Mouse (Mus musculus): ENCODE results near the gene Col16a1. TPM values are rescaled to one million over a fixed set of nuclear protein-coding genes. Genes with fewer than 3 reads are reported as not detected.

Gene Col16a1
- total RNA-seq, 2 experiments from 2014 or later: 0.52 TPM; not detected in 1

GRCm38 (mm10) chr4:130079521-130079920 lies 31.9 kb downstream of the Col16a1 start:
- ATAC-seq (replicated peaks; ENCODE audit: poor library complexity, severe bottlenecking): no peak

GRCm38 (mm10) chr4:130081345-130082190 lies 33.9 kb downstream of the Col16a1 start:
- ATAC-seq (replicated peaks; ENCODE audit: poor library complexity, severe bottlenecking): peak; percentile 54; the same call in 1 of the 2 replicates

GRCm38 (mm10) chr4:130082211-130082610 lies 34.6 kb downstream of the Col16a1 start:
- ATAC-seq (replicated peaks; ENCODE audit: poor library complexity, severe bottlenecking): no peak

- ATAC-seq (replicated peaks; ENCODE audit: poor library complexity, severe bottlenecking): no peak
Measured at GRCm38 (mm10) chr4:130084331-130084945, 36.8 kb downstream of the Col16a1 start.

- ATAC-seq (replicated peaks; ENCODE audit: poor library complexity, severe bottlenecking): no peak
Measured at GRCm38 (mm10) chr4:130085246-130085820, 37.7 kb downstream of the Col16a1 start.

GRCm38 (mm10) chr4:130087293-130087692 lies 39.7 kb downstream of the Col16a1 start:
- ATAC-seq (replicated peaks; ENCODE audit: poor library complexity, severe bottlenecking): peak; percentile 90

- ATAC-seq (replicated peaks; ENCODE audit: poor library complexity, severe bottlenecking): no peak
Measured at GRCm38 (mm10) chr4:130095137-130095536, 47.5 kb downstream of the Col16a1 start.

GRCm38 (mm10) chr4:130101183-130101582 lies 53.5 kb downstream of the Col16a1 start:
- peak; percentile 33 for ATAC-seq (replicated peaks; ENCODE audit: poor library complexity, severe bottlenecking)

- peak; percentile 73 for ATAC-seq (replicated peaks; ENCODE audit: poor library complexity, severe bottlenecking)
Measured at GRCm38 (mm10) chr4:130102111-130102651, 54.5 kb downstream of the Col16a1 start, which contains the start of gene Pef1. Gene Pef1, plus strand, starts transcription at chr4:130102558.

- ATAC-seq (replicated peaks; ENCODE audit: poor library complexity, severe bottlenecking): no peak
Measured at GRCm38 (mm10) chr4:130103632-130104031, 56.0 kb downstream of the Col16a1 start.

- ATAC-seq (replicated peaks; ENCODE audit: poor library complexity, severe bottlenecking): no peak
Measured at GRCm38 (mm10) chr4:130104584-130104983, 56.9 kb downstream of the Col16a1 start.

- ATAC-seq (replicated peaks; ENCODE audit: poor library complexity, severe bottlenecking): peak; percentile 52
Measured at GRCm38 (mm10) chr4:130107065-130107443, 59.4 kb downstream of the Col16a1 start.

GRCm38 (mm10) chr4:130107444-130108131 lies 59.9 kb downstream of the Col16a1 start:
- peak; percentile 84 for ATAC-seq (replicated peaks; ENCODE audit: poor library complexity, severe bottlenecking)

GRCm38 (mm10) chr4:130108929-130109328 lies 61.3 kb downstream of the Col16a1 start:
- ATAC-seq (replicated peaks; ENCODE audit: poor library complexity, severe bottlenecking): 0 out of 2 replicates have a peak, but pooled peaks have one; percentile 8

GRCm38 (mm10) chr4:130109666-130110065 lies 62.0 kb downstream of the Col16a1 start:
- no peak for ATAC-seq (replicated peaks; ENCODE audit: poor library complexity, severe bottlenecking)

GRCm38 (mm10) chr4:130110091-130110490 lies 62.5 kb downstream of the Col16a1 start:
- ATAC-seq (replicated peaks; ENCODE audit: poor library complexity, severe bottlenecking): no peak

GRCm38 (mm10) chr4:130112299-130112698 lies 64.7 kb downstream of the Col16a1 start:
- ATAC-seq (replicated peaks; ENCODE audit: poor library complexity, severe bottlenecking): peak; percentile 80

GRCm38 (mm10) chr4:130112732-130113131 lies 65.1 kb downstream of the Col16a1 start:
- peak; percentile 62 for ATAC-seq (replicated peaks; ENCODE audit: poor library complexity, severe bottlenecking)

- no peak for ATAC-seq (replicated peaks; ENCODE audit: poor library complexity, severe bottlenecking)
Measured at GRCm38 (mm10) chr4:130120752-130121151, 73.1 kb downstream of the Col16a1 start.

- no peak for ATAC-seq (replicated peaks; ENCODE audit: poor library complexity, severe bottlenecking)
Measured at GRCm38 (mm10) chr4:130121560-130121959, 73.9 kb downstream of the Col16a1 start.

All from granulocyte monocyte progenitor cell, adult 5-6 weeks (primary cell).